Mouse (Mus musculus) NIH3T3 (cell line): ENCODE results near the gene Prr5l.

Experiments
- DNase-seq: peaks from one replicate; pipeline ENCODE4 v3.0.0-alpha.2; 2012; ENCODE audit warnings: low read depth

The Prr5l gene

DNA sequence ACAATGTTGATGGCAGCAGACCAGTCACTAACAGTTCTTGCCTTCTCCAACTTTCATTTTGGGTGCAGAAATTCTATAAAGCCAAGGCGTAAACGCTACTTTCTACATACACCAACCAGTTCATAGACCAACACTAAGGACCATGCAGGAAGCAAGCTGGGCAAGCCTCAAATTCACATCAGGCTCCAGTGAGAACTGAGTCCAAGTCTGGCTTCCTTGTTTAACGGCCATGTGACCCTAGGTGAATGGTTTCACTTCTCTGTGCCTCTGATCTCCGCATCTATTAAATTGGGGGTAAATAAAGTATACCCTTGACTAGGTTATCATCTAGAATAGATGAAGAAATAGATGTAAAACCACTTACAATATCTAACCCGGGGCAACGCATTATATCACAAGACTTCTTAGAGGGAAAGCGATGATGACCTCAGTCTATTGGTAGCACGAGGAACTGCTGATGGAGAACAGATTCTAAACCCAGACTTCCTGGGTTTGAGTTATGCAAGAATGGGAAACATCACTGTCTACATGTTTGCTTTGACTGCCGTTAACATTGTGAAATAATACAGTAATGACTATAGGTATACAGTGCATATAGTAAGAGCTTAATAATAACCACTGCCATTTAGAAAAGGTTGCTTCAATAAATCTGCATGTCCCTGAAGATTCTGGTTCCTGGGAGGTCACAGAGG is 1.2 kb downstream of the Prr5l start:
- no peak for DNase-seq

GRCm38 (mm10) chr2:101871179-101871578 is 11.6 kb downstream of the Prr5l start:
- DNase-seq, result peak; percentile 85

- peak; percentile 49 for DNase-seq
Measured at GRCm38 (mm10) chr2:101868683-101869082, 14.1 kb downstream of the Prr5l start.

DNA sequence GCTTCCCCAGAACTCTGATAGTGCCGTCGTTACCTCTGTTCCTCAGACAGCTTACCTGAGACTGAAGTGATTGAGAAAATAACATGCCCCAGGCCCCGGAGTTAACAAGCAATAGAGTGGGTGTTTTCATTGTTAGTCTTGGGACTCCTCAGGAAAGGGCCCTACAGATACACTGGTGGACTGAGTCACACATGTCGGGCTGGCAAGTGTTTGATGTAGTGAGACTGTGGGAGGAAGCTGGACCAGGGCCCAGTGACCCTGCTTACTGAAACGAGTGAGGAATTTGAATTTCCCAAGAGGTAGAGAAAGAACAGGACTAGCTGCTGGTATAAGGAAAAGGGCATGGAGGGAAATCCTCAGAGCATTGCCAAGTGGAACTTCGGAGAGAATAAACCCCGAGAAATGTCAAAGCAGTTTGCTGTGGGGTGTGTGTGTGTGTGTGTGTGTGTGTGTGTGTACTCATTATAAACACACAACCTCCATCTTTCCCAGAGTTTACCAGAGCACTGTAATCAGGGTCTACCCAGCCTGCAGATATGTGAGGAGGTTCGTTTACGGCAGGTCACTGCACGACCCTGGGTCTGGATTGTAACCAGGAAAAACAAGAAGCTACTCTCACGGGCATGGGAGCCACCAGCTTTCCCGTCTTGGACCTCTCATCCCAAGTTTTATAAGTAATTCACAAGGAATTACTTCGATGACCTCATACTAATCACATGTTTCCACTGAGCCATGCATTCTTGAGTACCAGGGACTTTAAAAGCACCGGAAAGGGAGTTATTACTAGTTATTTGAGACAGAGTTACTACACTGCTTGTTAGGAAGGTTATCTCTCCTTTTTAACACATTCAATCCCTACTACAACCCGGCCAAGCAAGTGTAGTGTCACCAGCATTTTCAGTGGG is 20.4 kb downstream of the Prr5l start:
- DNase-seq, result peak; percentile 86

- DNase-seq, result no peak
Measured at GRCm38 (mm10) chr2:101860920-101861485, 21.8 kb downstream of the Prr5l start.

- DNase-seq, result peak; percentile 59
Measured at GRCm38 (mm10) chr2:101856174-101856573, 26.7 kb downstream of the Prr5l start.

GRCm38 (mm10) chr2:101854792-101855191 is 28.0 kb downstream of the Prr5l start:
- DNase-seq, result peak; percentile 37

GRCm38 (mm10) chr2:101842756-101843155 is 40.1 kb downstream of the Prr5l start:
- DNase-seq, result no peak

DNA sequence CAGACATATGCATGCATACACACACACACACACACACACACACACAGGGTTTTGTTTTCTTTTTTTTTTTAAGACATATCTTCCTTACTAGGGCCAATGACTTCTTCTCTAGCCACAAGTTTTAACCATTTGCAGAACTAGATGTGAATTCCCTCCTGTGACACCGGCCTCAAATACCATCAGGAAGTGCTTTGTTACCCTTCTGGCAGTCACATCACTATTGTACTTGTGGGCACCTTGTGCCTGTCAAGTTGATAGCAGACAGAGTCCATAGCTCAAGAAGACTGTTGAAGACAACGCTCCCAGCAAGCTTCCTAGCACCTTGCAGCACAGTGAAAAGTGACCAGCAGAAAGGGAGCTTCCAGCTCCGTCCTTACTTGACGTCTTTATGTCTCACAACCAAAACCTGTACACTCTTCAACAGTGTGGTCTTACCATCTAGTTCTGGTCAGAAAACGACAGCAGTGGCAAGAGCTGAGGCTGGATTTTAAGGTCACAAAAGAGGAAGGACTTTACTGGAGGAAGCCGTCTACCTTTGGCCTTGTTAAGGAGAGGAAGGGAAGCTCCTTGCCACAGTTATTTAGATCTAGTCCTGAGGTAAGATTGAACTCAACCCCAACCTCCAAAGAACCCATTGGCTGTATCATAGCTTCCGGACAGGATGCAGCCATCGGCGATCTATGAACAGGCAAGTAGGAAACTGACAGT is 47.9 kb downstream of the Prr5l start:
- no peak for DNase-seq

GRCm38 (mm10) chr2:101832361-101832760 is 50.5 kb downstream of the Prr5l start:
- DNase-seq, result no peak

- DNase-seq, result no peak
Measured at GRCm38 (mm10) chr2:101831851-101832250, 51.0 kb downstream of the Prr5l start.

DNA sequence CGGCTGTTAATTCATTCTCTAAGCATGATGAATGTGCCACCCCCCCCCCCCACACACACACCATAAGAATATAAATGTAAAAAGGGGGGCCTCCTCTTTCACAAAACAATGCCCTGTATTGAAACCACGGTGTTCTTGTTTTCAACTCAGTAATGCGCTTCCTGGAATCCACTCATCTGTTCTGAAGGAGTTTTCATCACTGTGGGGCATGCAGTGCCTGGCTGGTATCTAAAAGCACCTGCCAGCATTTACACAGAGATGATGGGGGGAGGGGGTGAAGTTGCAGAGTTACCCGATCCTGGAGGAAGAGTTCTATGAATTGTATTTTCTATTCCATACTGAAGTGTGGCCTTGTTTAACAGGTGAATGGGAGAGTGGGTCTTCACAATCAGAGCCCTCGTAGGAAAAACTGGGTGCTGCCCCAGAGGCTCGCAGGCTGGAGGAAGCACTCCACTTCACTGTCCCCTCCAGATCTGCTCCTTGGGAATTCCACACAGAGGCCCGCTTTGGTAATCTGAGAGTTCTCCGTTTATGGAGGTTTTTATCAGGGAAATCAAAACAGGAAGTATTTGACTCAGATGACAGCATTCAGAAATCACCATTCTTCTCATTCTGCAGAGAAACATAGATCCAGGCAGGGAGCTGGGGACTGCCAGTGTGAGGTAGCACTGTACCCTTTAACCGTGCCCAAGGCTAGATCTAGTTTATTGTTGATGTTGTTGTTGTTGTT is 52.5 kb downstream of the Prr5l start:
- DNase-seq, result no peak

DNA sequence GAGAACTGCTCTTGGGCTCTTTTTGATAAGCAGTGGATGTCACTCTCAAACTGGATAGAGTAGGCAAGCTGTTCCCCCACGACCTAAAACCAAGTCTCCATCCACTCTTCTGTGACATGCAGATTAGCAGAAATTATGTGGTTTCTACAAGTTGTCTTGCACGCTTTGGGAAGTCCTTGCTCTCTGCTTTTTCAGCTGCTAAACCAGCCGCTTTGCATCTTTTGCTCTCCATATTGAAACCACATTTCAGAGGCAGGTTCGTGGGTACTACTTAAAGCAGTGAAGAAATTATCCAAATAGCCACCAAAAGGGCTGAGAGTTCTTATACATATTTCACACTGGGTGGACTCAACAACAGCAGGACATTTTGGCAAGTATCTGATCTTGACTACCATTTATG is 53.8 kb downstream of the Prr5l start:
- no peak for DNase-seq

- peak; percentile 61 for DNase-seq
Measured at GRCm38 (mm10) chr2:101828057-101828643, 54.7 kb downstream of the Prr5l start.

- DNase-seq, result no peak
Measured at GRCm38 (mm10) chr2:101827626-101828025, 55.2 kb downstream of the Prr5l start.

DNA sequence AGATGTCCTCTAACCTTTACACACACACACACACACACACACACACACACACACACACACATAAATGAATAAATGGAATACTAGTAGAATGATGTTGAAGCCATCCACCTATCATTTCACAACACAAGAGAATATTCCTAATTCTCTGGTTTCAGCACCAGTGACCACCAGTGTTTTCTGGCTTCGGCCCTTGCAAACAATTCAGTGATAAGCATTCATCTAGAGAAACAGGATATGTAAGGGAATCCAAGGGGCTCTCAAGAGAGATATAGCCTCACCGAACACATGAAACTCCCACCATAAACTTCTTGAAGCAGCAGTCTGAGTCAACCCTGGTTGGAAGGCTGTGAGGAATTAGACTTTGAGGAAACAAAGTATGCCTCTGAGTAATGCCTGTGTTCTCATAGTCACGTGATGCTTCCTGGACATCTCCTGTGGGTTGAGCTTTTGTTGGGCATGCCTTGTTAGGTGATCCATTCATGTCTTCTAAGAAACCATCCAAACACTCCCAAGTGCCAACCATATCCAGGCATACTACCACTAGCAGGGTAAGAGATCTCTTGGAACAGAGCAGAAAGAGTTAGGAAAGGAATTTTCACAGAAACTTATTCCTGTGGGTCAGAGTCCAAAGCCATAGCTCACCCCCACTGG is 55.8 kb downstream of the Prr5l start:
- DNase-seq, result peak; percentile 63

DNA sequence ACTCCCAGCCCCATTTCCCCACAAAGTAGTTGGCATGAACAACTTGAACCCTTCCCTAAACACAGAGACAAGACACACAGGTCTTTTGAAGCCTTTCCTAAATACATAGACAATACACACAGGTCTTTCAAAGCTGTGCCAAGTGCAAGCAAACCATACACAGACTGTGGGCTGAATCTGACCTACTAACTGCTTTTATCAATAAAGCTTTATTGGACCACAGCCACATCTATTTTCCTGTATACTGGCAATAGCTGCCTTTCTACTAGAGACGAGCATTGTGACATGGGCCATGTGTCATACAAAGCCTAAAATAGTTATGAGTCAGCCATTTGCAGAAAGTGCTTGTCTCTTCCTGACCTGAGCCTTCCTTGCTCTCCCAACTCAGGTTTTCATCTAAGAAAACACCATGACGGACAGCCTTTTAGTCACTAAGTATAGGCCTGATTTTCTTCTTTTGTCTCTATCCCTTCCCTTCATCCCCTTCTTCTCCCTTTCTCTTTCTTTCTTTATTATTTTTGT is 56.6 kb downstream of the Prr5l start:
- no peak for DNase-seq

DNA sequence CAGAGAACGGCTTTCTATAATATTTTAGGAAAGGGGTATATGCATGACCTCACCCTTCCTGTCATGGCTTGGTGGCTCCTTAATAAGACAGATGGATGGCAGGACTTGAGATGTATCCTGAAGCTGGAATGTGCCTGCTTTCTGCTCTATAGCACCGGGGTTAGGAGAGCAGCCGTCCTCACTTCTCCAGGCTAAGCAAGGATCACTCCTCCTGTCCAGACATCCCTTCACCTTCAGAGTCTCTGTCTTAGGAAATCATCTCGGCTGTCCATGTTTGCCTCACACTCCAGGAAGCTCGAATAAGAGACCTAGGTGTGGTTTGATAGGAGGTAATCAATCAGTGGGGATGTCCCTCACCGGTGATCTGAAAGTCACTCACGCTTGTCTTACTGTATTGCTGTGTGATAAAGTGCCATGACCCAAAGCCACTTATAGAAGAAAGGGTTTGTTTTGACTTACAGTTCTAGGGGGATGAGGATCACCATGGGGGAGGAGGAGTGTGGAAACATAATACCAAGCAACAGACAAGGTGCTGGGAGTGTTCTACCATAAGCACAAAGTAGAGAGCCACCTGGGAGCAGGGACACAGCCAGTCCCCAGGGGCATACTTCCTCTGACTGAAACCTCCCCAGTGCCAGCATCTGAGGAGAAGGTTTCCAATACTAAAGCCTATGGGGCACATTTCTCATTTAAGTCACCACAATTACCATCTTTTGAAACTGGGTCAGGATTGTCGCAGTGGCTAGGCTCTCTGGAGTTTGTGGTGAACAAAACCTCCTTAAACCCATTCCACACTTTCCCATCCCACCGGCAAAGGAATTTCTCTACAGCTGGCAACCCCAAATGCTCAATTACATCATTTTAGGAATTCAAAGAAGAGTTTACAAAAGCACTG is 57.4 kb downstream of the Prr5l start:
- DNase-seq, result no peak

- DNase-seq, result no peak
Measured at GRCm38 (mm10) chr2:101823821-101824220, 59.0 kb downstream of the Prr5l start.
